Mouse (Mus musculus) monocyte, adult 59 days (primary cell): ENCODE results near the gene Hsd17b1. TPM values are rescaled to one million over a fixed set of nuclear protein-coding genes. Genes with fewer than 3 reads are reported as not detected.

ENCODE experiments used
- total RNA-seq, 2 experiments: library from RNA; stranded (reverse); gene quantifications; one replicate each; pipeline ENCODE4 v1.2.4; 2023

Hsd17b1 gene
- under 1 TPM; 0.52 to 0.60 TPM for total RNA-seq

DNA sequence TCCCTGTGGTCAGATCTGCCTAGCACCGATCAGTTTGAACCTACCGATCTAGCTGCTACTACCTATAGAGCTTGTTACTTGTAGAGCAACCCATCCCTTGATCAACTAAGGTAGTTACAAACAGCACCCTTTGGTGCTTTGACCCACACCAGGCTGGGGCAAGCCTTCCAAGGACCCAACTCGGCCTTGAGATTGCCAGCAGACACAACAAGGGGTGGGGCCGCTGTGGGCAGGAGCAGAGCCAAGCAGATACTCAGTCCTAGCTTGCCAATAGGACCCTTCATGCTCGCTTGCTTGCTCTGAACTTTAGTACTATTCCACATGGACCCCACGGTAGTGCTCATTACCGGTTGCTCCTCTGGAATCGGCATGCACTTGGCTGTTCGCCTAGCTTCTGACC, at the start of gene Hsd17b1:
TSS of gene Hsd17b1 (plus strand) at position 291 of the 400 bp plus-strand sequence.

GRCm38 (mm10) chr11:101069391-101070188, 8.6 kb upstream of the Hsd17b1 start, which contains the start of gene Naglu:
TSS of gene Naglu (plus strand) at chr11:101070012.

GRCm38 (mm10) chr11:101082208-101083082, 4.2 kb downstream of the Hsd17b1 start, which contains the start of gene Coasy:
TSS of gene Coasy (plus strand) at chr11:101082565.

DNA sequence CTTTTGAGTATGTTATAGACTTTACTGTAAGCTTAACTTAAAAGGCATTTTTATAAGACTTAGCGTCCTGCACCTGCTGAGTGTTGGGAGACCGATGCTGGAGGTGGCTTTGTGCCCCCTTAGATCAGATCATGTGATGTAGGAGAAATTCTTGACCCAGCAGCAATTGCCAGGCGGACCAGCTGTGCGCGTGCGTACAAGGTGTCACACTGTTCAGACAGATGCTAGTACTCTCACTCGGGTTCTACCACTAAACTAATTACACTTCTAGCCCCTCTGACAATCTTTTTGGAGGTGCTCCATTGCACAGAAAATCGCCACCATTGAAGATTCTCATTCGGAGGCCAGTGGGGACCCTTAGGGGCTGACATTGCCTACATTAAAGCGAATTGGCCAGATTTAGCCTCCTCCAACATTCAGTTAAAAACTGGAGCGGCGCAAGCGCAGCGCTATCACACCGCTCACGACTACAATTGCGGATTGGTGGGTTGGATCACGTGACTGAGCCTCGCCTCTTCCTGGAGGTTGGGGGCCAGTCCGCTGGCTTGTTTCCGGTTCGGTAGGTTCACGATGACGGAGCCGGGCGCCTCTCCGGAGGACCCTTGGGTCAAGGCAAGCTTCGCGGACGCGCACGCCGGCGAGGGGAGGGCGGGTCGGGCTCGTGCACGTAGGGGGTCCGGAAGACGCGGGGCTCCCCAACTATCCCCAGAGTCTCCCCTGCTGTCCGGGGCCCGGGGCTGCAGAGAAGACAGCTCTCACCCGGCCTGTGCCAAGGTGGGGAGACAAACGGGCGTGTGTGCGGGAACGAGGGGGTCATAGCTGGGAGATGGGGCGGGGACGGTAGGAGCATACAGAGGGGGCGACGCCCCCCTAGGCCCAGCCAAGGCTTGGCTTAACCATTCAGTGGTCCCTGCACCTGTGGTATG, 8.8 kb downstream of the Hsd17b1 start, which contains the start of gene Mlx:
TSS of gene Mlx (plus strand) at position 522 of the 926 bp plus-strand sequence.

DNA sequence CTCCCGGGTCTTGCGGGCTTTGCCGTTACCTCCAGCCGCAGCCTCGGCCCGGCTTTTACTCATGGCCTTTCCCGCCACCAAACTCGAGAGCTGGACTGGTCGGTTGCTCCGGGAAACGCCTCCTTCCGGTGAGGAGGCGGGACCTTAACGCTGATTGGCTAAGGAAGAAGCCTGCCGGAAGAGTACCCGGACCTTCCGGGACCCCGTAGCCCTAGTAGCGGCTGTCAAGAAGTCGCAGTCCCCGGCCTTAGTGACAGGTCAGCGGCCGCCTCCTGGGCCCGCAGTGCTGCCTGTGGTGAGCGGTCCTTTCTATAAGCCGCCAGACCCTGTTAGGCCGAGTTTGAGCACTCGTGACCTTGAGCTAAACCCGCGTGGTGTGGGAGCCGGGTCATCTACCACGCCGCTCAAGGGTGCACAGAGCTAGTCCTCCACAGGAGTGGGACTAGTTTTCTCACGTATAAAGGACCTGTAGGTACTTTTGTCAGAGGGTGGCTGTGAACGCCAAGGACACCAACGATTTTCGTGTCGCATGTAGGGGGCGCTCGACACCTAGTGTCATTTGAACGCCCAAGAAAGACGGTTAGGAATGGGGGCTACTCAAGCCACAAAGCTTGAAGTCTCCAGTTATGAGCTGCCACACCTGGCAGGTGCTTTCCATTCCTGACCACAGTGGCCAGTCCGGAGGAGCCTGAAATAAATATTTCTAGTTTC, 17.3 kb downstream of the Hsd17b1 start, which contains the start of gene Psmc3ip:
TSS of gene Psmc3ip (minus strand) at position 123 of the 711 bp plus-strand sequence.

DNA sequence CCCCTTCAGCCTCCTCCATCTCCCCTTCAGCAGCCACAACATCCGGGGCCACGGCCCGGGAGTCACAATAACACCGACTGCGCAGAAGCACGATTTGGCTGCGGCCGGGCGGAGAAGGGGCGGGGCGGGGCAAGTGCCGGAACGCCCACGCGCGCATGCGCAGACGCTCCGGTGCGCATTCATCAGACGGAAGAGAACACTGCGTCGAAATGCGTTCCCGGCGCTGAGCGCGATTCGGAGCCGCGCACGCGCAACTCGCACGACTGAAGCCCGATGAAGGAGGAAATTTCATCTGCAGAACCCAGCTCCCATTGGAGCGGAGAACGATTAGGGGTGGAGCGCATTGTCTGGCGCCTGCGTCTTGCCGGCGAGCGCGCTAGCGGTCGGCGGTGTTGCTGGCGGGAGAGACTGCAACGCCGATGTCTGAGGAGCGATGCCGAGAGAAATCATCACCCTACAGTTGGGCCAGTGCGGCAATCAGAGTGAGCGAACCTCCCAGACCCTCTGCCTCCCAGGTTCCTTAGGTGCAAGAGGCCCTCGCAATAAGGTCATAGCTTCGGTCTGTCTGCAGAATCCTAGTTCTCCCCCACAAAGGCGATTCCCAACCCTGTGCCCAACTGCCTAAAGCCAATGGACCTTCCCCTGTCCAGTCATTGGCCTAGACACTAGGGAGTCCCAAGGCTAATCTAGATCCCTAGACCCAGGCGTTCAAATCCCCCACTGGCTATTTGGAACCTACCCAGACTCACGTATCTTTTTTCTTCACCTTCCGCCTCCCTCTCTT, 41.7 kb downstream of the Hsd17b1 start, which contains the start of the genes Retreg3 and Tubg1:
TSS of gene Retreg3 (minus strand) at position 133 of the 784 bp plus-strand sequence.
TSS of gene Tubg1 (plus strand) at position 178 of the 784 bp plus-strand sequence.

Other genes with a start within 250 kb of the Hsd17b1 start
- 100 to 1,000 TPM; 118 to 127 TPM for gene Stat5b, start 227.7 kb upstream of the Hsd17b1 start, total RNA-seq
- 10 to 100 TPM; 58.0 to 67.4 TPM for gene Stat5a, start 219.1 kb upstream of the Hsd17b1 start, total RNA-seq
- 100 to 1,000 TPM; 339 to 367 TPM for gene Stat3, start 138.9 kb upstream of the Hsd17b1 start, total RNA-seq
- gene Cavin1, start 107.5 kb upstream of the Hsd17b1 start, total RNA-seq = 1 to 10 TPM; 1.3 to 1.4 TPM
- gene Atp6v0a1, start 69.0 kb upstream of the Hsd17b1 start, total RNA-seq = 10 to 100 TPM; 42.5 to 47.7 TPM
- gene Naglu, start 8.4 kb upstream of the Hsd17b1 start, total RNA-seq = 10 to 100 TPM; 17.1 to 18.2 TPM
- gene Coasy, start 4.2 kb downstream of the Hsd17b1 start, total RNA-seq = 10 to 100 TPM; 11.9 to 13.8 TPM
- gene Mlx, start 8.9 kb downstream of the Hsd17b1 start, total RNA-seq = 10 to 100 TPM; 32.7 to 34.7 TPM
- under 1 TPM; 0.52 to 0.71 TPM for gene Psmc3ip, start 17.0 kb downstream of the Hsd17b1 start, total RNA-seq
- gene Retreg3, start 41.5 kb downstream of the Hsd17b1 start, total RNA-seq = 10 to 100 TPM; 45.1 to 49.4 TPM
- 1 to 10 TPM; 7.3 to 9.3 TPM for gene Tubg1, start 41.5 kb downstream of the Hsd17b1 start, total RNA-seq
- gene Tubg2, start 77.5 kb downstream of the Hsd17b1 start, total RNA-seq = under 1 TPM; 0.61 to 0.76 TPM
- gene Cntnap1, start 92.1 kb downstream of the Hsd17b1 start, total RNA-seq = 1 to 10 TPM; 1.2 to 1.8 TPM
- 1 to 10 TPM; 8.2 to 9.4 TPM for gene Plekhh3, start 92.9 kb downstream of the Hsd17b1 start, total RNA-seq
- gene Ccr10, start 97.0 kb downstream of the Hsd17b1 start, total RNA-seq = 1 to 10 TPM in 1 of 2 experiments, not detected in 1; 1.0 TPM
- 10 to 100 TPM; 55.4 to 58.7 TPM for gene Ezh1, start 148.1 kb downstream of the Hsd17b1 start, total RNA-seq
- gene Ramp2, start 167.6 kb downstream of the Hsd17b1 start, total RNA-seq = not detected
- 10 to 100 TPM; 61.8 to 65.1 TPM for gene Vps25, start 175.3 kb downstream of the Hsd17b1 start, total RNA-seq
- gene Wnk4, start 182.2 kb downstream of the Hsd17b1 start, total RNA-seq = under 1 TPM in 1 of 2 experiments, not detected in 1; 0.21 TPM
- not detected for gene Cntd1, start 200.6 kb downstream of the Hsd17b1 start, total RNA-seq
- gene Coa3, start 200.7 kb downstream of the Hsd17b1 start, total RNA-seq = 10 to 100 TPM; 37.7 to 38.0 TPM
- 100 to 1,000 TPM; 158 to 172 TPM for gene Becn1, start 223.9 kb downstream of the Hsd17b1 start, total RNA-seq
- 10 to 100 TPM; 74.0 to 80.6 TPM for gene Psme3, start 237.8 kb downstream of the Hsd17b1 start, total RNA-seq
- gene Aoc2, start 246.7 kb downstream of the Hsd17b1 start, total RNA-seq = 1 to 10 TPM; 3.5 to 4.1 TPM